Mouse (Mus musculus): ENCODE measurements around the gene Dlgap1.

DNA sequence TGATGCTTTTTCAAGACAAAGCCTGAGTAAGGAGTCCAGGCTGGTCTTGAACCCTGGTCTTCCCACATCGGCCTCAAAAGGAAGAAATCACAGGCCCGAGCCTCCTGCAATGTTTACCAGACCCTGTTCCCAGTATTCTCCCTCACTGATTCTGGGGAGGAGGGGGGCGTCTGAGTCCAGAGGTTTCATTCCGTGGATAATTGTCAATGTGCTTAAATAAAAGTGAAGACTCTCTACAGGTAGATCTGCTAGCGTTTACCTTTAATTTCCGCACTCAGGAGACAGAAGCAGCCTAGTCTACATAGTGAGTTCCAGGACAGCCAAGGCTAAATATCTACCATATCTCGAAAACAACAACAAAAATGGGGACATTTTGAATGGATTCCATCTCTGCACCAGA, 785.8 kb downstream of the Dlgap1 start:
- TF ChIP-seq CTCF (IDR thresholded peaks at IDR 0.05; ENCODE audit: extremely low read depth, insufficient read depth, insufficient read length, insufficient replicate concordance), result no peak
- TF ChIP-seq POLR2A (IDR thresholded peaks at IDR 0.05; ENCODE audit: low read depth, low read length), result no peak

Measured in spleen, adult 2 months (tissue).